Mouse (Mus musculus): ENCODE measurements around the gene Tmem245.

The Tmem245 gene

DNA sequence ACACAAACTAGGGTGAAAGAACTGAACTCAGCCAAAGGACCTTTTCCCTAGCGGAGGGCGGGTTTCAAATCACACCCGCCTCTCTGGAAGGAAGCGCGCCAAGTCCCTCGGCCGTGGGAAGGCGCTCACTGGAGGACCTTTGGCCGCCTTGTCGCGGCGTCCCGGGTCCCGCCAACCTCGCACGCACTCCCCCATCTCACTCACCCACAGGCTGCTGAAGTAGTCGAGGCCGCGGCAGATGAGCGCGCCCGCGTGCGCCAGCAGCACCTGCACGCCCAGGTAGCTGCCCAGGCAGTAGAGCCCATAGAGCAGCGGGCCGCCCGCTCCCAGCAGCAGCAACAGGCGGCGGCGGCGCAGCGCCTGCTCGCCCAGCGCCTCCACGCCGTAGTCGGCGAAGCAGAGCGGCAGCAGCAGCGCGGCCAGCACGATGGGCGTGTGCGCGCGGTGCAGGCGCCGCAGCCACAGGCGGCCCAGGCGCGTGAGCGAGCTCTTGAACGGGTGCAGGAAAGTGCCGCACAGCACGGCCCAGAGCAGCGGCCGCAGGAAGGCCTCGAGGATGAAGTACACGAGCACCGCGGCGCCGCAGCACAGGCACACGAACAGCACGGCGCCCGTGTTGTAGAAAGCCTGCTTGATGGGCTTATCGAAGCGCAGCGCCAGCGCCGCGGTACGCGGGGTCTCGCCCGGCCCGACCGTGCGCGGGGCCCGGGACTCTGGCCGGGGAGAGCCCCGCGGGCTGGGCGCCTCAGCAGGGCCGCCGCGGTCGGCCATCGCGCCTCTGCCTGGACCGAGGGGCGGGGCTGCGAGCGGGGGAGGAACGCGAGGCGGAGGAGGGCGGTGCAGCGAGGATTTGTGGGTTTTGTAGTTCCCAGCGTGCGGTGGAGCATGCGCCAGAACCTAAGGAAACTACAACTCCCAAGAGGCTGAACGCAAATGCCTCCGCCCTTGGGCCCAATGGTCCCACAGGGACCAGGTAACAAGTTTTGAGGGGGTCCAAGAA is at the start of gene Tmem245:
TSS of gene Tmem245 (minus strand) at position 797 of the 1,000 bp plus-strand sequence.
- peak; percentile 96 for DNase-seq (ENCODE audit: low spot score)

DNA sequence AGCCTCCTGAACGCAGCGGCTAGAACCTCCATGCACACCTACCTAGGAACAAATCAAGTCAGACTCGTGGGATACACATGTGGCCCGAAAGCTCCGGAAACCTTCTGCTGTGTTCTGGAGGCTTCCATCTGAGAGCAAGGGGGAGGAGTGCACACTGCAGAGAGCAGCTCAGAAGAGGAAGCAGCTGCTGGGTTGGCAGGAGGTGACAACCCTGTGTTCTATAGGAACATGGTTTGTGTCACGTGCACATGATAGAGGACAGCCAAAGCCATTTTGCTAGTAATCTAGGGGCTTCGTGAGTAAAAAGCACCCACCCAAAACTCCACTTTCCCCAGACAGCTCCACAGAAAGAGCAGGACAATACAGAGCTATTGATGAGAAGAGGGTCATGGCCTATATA is 46.1 kb upstream of the Tmem245 start:
- DNase-seq (ENCODE audit: low spot score) = no peak

DNA sequence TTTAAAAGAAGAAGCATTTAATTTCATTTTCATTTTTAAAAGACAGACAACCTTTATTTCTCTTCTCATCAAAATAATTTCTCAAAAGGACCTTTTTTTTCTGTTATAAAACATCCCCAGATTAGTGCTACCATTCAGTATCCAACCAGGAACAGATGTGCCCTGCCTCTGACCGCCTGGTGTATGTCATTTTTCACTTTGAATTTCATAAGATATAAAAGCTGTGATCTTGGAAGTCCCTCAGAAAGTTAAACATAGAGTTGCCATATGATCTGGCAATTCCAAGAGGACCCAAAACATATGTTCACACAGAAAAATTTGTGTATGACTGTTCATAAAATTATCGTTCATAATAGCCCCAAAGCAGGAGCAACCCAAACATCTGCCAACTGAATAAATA is 44.7 kb upstream of the Tmem245 start:
- peak; percentile 21 for DNase-seq (ENCODE audit: low spot score)

DNA sequence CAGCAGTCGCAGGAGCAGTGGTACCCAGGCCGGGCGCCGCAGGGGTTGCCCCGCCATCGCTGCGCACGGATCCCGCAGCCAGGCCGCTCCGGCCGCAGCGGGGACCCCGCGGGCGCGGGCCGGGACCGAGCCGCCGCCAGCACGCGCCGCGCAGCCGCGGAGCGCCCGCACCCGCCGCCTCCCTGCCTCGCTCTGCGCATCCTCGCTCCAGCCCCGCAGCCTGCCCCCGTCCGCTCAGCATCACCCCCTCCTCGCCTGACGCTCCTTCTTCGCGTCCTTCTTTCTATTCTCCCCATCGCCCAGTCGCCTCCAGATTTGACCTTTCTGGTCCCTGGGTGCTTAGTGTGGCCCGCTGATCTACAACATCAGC is 43.0 kb upstream of the Tmem245 start, which contains the start of gene Frrs1l:
TSS of gene Frrs1l (minus strand) at position 177 of the 370 bp plus-strand sequence.
- DNase-seq (ENCODE audit: low spot score) = no peak

DNA sequence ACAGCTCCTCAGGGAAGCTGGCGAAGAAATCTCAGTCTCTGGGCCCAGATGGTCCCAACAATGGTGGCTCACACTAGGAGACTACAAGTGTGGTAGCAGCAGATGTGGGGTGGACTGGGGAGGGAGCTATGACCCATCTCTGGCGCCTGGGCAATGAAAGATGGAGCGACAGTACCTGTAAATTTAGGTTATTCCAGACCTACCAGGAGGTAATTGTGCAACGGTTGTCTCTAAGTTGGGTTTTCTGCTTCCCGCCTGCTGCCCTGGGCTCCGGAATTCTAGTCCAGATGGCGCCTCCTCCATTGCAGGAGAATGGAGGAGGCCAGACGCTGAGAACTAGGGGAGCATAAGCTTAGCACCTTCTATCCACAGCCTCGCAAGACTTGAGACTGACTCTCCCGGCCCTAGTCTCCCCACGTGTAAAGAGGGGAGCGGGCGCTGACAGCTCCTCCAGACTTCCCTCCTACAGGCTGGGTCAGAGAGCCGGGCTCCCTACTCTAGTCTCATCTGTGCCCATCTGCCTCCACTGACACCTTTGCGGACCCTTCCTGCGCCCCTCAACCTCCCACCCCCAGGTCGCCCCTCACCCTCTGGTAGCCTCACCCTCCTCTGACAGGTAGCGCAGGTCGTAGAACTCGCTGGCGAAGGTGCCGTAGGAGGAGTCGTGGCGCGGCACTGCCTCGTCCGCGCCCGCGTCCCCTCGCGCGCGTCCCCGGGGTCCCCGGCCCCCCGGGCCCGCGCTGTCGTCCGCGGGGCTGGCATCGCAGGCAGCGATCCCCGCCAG is 42.4 kb upstream of the Tmem245 start:
- DNase-seq (ENCODE audit: low spot score) = no peak

DNA sequence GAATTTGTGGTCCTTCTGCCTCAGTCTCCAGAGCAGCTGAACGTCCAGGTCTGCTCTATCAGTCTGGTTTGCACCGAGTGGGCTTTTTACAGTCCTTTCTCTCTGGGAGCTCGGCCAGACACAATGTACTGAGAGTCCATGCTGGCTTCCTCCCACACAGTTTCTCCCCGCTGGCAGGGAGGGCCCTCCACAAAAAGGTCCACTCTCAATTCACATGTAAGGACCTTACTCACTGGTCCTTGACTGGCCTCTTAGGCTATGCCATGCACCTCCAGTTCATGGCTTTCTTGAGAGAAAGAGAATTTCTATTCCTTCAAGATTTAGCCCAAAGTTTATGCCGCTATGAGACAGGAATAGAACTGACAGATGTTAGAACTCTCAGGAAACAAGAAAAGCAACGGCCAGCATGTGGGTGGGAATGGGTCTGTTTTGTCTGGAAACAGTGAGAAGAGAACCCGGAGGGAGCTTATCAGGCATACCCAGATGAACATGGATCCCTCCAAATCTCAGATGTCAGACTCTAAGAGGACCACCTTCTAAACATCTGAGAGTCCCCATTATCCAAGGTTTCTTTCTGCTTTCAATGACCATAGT is 18.4 kb upstream of the Tmem245 start:
- no peak for DNase-seq (ENCODE audit: low spot score)

DNA sequence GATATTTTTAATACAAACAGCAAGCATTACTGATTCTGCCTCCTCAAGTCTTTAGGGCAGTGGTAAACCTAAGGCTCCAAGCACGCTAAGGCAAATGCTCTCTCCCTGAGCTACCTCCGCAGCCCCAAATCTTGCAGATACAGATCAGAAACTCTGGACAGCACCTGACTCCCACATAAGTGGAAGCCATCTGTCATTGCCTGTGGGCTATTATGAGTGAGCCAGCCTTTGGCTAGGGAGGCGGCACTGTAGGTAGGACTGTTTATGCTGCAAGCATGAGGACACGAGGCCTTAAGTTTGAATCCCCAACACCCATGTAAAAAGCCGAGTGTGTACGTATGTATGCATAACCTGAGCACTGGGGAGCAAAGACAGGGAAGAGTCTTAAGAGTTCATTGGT is 16.4 kb upstream of the Tmem245 start:
- DNase-seq (ENCODE audit: low spot score) = no peak

DNA sequence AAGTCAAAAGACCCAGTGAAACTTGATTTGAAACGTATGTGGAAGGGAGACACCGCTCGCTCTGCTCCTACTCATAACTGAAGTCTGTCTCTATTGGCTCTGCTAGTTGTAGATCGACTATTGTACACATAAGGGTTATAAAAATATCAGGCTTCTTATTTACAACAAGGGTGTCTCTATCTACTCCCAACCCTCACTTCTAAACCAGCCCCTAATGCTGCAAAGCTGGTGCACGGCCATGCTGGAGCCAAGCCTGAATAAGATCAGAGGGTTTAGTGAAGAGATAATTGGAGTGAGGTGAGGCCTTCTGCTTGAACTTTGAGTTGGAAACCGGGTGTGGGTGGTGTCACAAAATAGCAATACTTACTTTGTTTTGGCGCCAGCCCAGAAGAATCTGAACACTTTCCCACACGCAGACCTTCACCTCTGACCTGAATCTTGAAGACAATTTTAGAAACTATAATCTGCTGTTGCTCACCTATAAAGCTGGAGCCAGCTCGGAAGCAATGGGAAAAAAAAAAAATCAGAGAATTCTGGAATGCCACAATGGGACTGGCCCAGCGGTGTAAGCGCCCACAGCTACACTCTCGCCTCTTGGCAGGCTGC is 14.2 kb upstream of the Tmem245 start:
- no peak for DNase-seq (ENCODE audit: low spot score)

DNA sequence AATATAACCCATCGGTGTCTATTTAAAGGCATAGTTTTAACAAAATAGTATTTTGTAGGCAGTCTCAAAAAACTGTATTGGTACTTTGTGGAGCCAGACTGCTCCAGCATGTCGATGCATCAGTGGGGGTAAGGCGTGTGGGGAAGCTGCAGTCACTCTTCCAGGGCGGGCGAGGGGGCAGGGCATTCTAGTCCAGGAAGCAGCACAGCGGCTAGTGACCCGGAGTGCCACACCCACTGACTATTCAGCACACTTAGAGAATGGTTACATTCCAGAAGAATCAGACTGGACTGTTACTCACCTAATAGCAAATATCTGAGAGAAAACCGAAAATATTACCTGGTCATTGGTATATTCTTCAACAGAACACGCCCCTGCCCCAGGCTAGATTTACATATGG is 10.3 kb upstream of the Tmem245 start:
- no peak for DNase-seq (ENCODE audit: low spot score)

DNA sequence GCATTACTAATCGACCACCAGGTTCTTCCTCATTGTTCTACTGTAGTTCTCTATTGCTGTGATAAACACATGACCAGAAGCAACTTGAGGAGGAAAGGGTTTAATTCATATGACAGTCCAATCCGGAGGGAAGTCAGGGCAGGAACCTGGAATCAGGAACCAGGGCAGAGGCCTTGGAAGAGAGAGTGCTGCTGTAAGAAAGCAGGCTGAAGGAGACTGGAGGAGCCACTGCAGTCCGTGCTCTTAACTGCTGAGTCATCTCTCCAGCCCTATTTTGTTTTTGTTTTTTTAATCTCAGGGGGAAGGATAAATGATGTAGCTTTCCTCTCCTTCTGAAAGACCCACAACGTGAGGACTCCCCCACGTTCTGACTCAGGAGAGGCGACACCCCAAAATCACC is 6.0 kb upstream of the Tmem245 start:
- no peak for DNase-seq (ENCODE audit: low spot score)

DNA sequence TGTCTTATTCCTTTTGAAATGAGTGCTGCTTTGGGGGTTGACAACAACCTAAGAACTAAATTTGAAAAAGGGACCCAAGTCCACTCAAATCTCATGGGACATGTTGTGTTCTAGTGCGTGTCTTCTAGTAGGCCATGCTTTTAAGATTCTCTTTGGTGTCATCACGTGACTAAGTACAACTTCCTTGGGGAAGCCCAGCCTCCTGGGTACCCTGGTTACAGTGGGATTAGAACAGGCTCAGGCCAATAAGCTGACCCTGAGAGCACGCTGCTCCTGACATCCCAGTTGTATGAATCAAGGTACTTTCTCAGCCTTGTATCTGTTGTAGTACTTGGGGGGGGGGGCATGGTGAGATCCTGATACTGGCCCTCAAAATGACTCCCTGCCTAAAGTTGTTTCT is 4.5 kb upstream of the Tmem245 start:
- DNase-seq (ENCODE audit: low spot score) = no peak

DNA sequence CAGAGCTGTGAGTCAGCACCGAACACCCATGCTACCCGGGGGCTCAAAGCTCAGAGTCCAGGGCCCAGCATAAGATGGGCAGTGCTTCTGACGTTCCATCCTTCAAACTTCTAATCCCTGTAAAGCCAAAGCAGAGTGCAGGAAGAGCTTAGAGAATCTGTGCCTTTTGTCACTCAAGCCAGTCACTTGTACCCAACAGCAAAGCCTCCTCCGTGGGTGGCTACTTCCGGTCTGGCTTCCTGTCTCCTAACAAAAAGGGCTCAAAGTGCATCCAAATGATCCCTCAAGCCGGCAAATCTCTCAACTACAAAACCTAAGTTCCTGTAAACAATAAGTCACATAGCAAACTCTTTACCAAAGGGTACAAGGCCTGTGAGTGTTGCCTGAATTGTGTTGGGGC is 2.3 kb upstream of the Tmem245 start:
- DNase-seq (ENCODE audit: low spot score) = no peak

DNA sequence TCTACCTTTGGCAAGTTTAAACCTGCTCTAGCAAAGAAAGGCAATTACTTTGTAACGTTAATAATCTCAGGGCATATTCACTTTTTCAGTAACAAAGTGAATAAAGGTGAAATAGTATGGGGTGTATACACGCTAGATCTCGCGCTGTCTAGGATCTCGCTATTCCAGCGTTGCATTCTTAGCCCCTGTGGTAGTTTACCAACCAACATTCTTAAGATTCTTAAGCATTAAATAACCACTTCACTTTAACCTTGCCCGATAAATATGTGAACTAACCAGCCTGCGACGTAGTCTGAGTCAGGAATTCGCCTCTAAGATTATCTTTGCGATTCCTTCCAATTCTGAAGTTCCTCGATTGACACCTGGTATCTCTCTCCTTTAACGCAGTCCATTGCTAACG is 1.1 kb downstream of the Tmem245 start:
- DNase-seq (ENCODE audit: low spot score) = peak; percentile 48

DNA sequence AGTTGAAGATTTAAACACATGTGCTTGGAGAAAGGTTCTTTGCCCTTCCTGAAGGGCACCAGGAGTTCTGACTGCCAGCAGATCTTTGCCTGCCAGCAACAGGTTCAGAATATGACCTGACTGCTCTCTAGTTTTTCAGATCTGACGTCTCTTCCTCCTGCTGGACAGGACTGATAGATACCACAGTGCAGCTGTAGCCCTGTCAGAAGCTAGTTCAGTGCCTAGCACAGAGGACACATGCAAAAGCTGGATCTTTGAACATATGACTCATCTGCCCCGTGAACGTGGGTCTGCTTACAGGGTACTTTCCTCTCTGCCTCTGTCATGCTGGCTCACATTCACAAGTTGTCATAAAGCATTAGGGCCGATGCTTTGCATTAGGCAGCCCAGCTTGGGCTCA is 3.0 kb downstream of the Tmem245 start:
- no peak for DNase-seq (ENCODE audit: low spot score)

DNA sequence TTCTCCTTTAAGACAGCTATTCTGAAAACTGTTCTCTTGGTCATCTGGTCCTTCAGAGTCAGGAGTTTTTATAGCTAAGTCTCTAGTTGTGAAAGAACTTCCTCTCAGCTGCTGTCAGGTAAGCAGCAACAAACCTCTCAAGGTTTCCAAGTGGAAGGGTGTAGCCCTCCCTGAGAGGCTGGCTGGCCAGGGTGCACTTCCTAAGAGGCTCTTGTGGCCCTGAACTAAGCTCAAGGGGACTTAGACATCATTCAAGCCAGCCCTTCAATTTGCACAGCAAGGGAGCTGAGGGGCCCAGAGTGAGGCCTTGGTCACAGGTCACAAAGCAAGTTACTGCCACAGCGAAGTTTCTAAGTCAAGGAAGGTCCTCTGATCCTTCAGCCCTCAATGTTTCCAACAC is 4.0 kb downstream of the Tmem245 start:
- DNase-seq (ENCODE audit: low spot score) = peak; percentile 89

DNA sequence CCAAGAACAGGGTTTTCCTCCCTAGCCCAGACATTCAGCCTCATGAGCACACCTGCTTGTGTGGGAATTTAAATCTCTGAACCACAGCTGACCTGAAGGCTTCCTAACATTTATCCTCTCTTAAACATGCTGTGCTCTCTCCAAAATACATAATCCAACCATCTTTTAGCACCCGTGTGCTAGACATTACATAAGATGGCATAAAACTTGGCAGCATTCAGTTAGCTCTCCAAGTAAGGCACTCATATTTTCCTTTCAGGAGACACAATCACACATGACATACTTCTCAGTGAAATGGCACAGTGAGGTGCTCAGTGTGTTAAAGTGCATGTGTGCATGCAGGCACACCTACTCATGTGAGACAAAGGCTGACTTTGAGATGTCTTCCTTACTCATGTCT is 4.7 kb downstream of the Tmem245 start:
- DNase-seq (ENCODE audit: low spot score) = peak; percentile 59

DNA sequence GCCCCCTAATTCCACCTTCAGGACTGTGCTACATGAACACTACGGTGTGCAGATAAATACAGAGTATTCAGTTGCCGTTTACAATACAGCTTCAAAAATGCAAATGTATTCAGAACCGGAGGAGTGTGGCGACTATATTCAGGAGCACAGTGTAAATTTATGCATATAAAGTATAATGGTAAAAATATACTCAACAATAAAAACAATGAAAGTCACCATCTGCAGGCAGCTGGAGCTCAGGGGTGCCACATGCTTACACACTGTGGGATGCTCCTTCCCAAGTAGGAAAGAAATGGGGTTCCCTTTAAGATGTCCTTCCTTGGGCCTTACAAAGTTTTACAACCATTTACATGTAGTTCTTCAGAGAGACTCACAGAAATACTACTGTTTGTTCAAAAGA is 5.8 kb downstream of the Tmem245 start:
- DNase-seq (ENCODE audit: low spot score) = no peak

DNA sequence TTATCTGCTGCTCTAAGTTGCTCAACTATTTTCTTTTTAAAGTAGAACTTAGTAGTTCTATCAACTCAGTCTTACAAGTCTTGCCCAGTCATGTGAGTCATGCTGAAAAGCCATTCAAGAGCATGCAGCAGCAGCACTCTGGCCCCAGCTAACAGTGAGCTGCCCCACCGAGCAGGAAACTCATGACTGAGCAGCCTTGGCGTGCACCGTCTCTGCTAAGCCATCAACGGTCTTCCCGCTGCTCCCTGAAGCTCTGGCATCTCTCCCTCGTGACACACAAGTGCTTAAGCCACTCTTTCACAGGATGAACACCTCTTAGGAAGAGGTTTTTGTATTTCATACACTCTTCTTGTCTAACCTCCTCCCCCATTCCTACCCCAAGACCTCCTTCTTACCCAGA is 10.1 kb downstream of the Tmem245 start:
- no peak for DNase-seq (ENCODE audit: low spot score)

DNA sequence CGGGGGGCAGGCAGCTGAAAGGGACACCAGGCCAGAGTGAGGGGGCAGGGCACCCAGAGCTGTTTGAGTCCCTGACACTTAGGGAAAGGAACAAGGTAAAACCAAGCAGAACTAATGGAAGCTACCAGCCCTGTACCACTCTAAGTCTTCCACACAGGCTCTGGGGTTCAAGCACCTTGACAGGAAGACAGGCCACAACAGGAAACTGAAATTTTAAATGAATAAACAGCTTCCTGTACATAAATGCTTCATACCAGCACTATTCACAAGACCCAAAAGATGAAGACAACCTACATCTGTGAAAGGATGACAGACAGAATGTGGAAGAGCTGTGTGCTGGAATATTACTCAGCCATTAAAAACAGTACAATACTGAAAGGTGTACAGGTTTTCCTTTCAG is 11.9 kb downstream of the Tmem245 start:
- DNase-seq (ENCODE audit: low spot score) = no peak

DNA sequence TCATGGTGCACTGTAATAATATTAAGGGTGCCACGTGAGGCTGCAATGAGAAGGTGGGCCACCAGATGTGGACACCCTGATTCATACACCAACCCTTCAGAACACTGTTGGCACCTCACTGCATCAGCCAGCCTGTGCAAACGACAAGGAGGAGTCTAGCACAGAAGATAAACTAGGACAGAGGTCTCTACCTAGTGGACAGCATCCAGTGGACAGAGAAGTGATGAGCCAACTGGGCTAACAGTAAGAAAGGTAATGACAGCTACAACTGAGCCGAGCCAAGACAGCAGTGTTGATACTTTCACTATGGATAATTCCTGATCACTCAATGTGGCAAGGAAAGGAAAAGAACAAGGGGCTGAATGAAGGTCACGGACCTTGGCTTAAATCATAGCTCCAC is 14.1 kb downstream of the Tmem245 start:
- DNase-seq (ENCODE audit: low spot score) = no peak

DNA sequence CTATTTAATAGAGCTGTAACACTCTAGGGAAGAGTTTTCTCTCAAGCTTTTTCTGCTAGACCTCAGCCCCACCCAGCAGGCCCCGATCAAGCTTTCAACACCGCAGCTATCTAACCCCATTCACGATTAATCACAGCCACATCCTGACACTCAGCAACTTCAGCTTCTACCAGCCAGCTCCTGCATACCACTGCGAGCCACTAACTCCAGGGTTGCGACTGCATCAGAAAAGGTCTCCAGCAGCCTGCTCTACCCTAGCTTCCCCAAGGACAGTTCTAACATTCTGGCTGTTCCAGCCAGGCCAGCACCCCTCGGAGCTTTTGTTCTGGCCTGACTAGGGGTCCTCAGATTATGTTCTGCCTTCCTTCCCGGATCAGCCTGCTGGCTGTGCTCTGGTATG is 15.1 kb downstream of the Tmem245 start:
- DNase-seq (ENCODE audit: low spot score) = no peak

DNA sequence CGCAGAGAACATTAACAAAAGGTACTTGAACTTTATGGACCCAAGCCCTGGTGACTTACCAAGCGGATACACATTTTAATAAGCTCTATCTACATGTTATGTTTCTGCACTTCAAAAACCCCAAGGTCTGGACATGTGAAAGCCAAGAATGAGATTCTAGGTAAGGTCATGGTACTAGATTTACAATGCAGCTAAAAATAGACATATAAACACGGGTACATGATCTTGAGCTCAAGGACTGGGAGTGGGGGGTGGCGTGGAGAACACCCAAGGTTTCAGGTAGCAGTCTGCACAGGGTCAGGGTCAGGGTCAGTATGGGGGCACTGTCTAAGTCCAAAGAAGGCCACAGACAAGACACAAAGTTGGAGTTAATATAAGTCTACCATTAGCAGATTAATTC is 16.9 kb downstream of the Tmem245 start:
- no peak for DNase-seq (ENCODE audit: low spot score)
